Mouse (Mus musculus): ENCODE measurements at regions not wholly inside any gene's neighbourhood (a gene's known extent, or its start where the extent isn't known, plus 50 kb on each side); places are given as distances from the start of the nearest gene placed in this dataset.
"Not testable (repeated sequence)": the region's sequence is repeated elsewhere in the genome, so short reads cannot be mapped to it uniquely, and the experiment has no call there.

DNA sequence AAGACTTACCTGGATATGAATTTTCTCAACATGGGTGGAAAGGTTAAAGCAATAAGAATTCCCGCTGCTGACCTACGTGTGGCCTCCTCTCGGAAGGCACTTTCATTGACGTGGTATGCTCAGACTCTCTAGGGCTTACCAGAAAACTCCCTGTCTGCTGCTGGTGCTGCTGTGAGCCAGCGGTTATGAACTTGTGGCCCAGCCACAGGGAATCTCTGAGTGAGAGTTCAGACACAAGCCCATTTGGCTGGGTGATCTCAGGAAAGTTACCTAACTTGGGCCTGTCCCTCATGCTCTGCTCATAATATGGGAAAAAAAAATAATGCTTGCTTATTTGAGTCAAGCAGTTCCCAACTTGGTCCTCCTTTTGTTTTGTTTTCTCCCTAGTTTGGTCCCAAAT, 459.5 kb upstream of the Adamts5 start:
- no peak for DNase-seq (ENCODE audit: low spot score)

DNA sequence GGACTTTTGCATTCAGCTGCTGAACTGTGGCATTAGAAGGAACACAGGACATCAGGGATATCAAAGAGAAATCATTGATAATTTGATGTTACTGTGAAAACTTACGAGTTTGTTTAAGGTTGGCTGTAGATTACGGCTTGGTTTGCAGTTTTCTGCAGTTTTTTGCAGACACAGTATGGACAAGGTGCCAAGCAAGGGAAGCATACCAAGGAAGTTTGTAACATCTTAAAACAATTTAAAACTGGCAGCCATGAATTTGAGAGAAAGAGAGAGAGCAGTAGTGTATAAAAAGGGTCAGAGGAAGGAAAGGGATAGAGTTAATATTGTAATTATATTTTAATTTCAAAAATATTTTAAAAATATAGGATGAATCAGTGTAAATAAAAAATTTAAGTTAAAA, 453.4 kb upstream of the Adamts5 start:
- DNase-seq (ENCODE audit: low spot score): no peak

DNA sequence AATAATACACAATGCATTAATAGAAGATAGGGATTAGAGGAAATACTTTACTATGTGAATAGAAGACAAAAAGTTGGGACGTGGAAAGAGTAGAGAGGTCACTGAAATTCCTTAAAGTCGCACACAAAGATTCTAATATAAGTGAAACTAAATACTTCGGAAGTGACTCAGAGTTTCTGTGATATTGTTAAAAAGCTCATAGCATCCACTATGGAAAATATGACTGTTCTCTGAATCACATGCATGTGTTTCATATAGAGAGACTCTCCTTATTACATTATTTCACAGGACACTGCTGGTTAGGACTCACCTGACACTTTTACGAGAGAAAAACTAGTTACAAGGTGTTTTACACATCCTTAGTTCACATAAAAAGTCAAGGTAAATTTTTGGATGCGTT, 446.1 kb upstream of the Adamts5 start:
- no peak for DNase-seq (ENCODE audit: low spot score)

DNA sequence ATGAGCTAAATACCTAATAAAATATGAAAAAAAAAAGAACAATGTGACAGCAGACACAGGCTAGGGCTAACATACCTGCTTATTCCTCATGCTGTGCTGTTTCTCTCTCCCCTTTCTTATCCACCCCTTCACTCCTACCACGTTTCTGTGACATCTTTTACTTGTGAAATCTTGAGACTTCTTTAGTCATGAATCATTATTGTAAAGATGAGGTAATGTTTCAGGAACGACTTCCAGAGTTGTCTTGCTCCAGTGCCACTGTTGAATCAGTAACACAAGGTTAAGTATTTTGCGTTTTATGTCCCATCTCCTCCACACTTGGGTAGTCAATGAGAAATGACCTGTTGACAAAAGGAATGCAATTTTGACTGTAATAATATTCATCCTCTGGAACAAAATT, 445.3 kb upstream of the Adamts5 start:
- no peak for DNase-seq (ENCODE audit: low spot score)

DNA sequence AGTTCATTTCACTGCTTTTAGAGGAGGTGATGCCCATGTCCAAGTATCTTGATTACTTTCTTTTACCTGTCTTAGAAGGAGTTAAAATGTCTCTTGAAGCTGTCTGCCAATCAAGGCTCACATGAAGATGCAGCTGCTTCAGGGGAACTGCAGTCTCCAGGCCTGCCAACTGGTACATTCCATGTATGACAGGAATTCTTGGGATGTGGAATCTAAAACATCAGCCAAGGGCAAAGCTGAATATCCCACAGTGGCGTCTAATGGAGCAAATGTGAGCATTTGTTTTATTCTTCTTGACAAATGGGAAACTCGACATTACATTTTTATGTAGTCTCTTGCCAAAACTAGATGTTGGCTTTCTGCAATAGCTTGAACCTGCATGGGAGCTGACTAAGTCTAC, 438.7 kb upstream of the Adamts5 start:
- DNase-seq (ENCODE audit: low spot score): no peak

DNA sequence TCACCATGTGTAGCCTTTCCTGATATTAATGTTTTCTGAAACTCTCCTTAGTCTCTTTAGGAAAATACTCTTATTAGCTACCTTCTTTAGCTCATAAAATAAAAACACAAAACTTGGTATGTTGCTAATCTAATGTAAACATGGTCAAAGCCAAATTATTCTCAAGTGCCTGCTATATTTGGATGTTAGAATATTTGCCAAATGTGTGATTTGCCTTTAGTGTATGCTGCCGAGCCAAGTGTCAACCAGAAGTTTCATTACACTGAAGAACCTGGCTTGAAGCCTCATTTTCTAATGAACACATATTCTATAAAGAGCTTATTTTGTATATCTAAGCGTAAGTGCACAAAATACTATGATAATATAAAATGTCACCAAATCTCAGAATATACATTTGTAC, 423.8 kb upstream of the Adamts5 start:
- DNase-seq (ENCODE audit: low spot score): no peak

DNA sequence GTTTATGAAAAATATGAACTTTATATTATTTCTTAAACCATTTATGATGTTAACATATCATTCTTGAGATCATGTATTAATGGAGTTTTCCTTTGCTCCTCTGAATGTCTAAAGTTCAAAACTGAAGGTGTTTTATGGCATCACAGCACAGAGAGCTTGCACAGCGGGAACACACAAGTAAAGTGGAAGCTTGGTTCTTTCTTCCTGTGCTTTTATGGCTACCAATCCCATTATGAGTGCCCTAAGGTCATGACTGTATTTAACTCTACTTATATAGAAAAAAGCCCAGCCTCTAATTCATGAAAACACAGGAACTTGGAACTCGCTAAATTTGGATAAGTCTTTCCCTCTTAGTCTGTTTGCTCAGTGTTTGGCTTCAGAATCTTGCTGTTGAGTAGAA, 417.3 kb upstream of the Adamts5 start:
- DNase-seq (ENCODE audit: low spot score): no peak

DNA sequence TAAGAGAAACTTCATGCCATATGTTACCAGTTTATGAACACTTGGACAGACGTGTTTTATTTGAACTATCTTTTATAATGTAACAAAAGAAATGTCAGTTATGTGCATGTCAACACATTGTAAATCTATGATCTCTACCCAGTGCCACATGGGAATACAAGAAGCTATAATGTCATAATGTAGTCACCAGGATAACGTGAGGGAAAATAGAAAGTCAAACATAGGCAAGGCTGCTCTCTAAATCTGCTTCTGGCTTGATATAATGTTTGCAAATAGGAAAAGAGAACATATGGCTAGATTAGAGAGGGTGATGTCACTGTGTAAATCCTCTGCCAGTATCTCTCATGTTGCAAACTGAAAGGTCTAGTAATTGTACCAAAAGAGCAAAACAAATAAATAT, 408.1 kb upstream of the Adamts5 start:
- no peak for DNase-seq (ENCODE audit: low spot score)

DNA sequence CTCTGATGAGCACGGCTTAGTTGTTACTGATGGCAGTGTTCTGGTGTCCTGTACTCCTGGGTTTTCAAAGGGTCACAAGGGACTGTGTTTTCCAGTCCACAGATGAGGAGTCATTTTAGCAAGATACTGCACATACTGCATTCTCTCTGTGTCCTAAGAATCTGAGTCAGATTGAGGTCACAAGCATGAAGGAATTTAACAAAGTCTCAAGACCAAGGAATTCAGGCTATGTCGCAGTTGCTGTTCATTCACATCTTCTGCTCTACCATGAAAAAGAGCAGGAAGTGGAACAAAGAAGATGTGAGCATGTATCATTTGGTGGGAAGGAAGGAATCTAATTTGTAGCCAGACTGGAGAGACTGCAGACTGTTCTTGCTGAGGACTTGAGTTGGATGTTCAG, 402.2 kb upstream of the Adamts5 start:
- DNase-seq (ENCODE audit: low spot score): no peak

DNA sequence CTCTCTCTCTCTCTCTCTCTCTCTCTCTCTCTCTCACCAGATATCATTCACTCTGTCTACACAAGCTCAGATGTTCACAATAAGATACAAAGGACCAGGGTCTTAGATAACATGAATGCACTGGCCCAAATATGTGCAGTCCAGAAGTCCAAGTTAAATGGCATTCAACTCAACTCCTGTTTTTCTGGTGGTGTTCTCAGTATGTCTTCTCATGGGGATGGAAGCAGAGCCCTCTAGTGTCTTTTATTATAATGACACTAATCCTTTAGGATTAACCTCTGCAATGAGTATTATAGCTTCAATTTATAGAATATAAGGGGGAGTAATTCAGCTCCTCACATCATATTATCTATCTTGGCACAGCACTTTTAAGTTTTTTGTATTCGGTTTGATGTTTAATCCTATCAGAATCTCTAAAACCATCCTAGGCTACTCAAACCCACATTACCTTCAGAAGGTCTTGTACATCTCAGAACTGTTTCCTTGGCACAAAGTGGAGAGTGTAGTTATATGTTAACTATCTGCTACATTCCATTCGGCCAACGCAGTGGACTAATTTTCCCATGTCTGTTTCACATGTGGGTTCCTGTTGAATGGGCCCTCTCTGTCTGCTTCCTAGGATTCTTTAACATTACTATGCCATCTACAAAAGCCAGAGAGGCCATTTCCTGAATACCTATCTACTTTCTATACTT, 401.0 kb upstream of the Adamts5 start:
- DNase-seq (ENCODE audit: low spot score): peak; percentile 72

DNA sequence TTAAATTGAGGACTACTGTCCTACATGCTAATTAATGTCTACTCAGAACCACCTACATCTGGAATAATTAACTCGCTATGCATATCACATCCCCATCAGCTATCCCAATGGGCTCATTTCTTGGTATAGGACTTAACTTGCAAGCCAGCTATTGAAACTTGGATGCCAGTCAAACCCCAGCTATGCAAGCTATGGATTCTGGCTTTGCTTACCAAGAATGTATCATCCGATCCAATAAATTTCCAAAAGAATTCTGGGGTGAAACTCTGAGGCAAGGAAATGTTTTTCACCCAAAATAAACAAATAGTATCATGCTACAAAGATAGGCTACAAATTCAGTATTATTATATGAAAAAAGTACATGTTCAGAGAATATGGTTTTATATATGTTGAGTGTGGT, 392.8 kb upstream of the Adamts5 start:
- DNase-seq (ENCODE audit: low spot score): no peak

DNA sequence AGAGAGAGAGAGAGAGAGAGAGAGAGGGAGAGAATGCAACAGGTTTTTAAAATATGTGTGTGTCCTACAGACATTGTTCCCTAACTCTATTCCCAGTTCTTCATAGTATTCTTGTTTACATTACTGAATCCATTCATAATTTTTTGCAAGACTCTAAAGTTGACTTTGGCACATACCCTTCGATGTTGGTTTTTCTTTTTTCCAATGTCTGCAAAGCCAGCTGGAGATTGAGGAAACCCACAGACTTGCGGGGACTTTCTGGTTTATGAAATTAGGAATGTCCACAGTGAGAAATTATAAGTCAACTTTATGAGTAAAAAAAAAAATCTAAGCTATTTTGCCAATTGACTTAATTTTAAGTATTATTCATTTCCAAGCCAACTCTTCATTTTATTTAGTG, 379.7 kb upstream of the Adamts5 start:
- DNase-seq (ENCODE audit: low spot score): no peak

DNA sequence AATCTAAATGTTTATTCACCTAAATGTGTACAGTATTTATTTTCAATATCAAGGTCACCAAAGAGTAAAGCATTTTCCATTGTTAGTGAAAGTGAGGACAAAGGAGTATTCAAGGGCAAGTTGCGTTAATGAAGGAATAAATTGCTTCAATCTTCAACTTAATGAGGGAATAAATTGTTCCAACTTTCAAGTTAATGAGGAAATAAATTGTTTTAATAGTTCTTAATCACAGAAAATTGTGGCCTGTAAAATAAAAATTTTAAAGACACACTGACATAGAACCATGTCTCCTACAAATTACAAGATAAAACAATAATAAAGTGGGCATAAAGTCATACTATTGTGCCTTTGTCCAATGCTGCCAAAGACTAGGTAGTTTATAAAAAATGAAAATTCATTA, 375.4 kb upstream of the Adamts5 start:
- peak; percentile 72 for DNase-seq (ENCODE audit: low spot score)

DNA sequence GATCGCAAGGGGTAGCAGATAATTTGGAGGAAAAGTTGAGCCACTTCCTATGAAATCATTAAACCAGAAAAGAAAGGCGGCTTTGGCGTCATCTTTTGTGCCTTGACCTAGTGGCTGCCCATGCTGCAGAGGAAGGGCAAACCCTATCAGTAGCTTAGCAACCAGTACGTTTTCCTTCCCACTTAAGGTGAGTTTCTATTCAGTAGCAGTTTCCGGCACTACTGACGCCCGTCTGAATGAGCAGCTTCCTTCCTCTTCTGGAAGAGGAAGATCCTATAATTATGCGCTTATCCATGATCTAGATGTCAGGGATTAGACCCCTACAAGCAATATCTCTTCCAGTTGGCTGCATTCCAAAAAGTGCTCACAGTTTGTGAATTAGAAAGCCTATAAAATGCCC, 360.0 kb upstream of the Adamts5 start:
- DNase-seq (ENCODE audit: low spot score): peak; percentile 41

DNA sequence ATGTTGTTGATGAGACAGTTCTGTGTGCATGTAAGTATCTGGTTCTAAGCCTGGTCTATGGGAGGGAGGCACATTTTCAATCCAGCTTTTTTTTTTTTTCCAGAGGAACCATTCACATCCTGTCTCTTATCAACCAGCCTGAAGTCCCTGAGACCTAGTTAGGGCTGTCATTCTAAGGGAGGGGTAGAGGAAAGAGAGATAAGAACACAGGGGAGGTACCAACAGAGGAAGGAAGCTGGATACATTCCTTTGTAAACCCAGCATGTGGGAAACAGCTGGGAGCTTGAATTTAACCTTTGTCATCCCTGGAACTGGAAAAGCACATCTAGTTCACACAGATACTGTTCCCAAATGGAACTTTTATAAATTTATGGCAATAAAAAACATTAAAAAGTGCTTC, 351.0 kb upstream of the Adamts5 start:
- no peak for DNase-seq (ENCODE audit: low spot score)

DNA sequence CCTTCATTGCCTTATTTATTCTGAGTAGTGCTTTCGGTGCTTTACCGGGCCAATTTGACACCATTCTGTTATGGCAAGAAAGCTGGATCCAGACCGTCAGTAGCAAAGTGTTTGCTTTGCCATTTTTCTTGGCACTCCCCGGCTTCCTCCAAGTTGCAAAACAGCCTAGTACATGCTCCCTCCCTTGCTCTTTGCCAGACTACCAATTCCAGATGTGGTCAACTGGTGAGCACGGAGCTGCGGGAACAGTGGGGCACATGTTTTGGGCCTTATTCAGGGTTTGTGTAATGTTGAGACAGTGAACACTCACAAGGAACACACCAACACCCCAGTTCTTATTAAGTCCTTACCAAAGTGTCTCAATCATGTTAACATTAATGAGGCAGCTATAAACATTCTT, 348.4 kb upstream of the Adamts5 start:
- no peak for DNase-seq (ENCODE audit: low spot score)

DNA sequence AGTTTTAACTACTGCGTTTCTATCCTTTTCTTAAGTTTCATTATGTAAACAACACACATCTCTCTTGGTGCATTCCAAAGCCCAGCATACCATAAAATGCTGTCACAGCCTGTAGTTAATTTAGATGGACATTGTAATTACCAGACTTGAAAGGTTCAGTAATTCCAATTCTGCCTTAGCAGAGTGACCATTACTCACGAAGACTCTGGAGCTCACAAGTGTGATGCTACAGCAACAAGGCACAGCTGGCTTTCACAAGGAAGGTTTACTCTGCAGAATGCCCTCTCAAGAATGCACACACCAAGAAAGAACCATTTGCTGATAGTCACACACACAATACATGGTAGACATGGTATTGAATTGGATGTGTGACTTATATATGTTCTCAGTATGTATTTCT, 342.6 kb upstream of the Adamts5 start:
- DNase-seq (ENCODE audit: low spot score): no peak

DNA sequence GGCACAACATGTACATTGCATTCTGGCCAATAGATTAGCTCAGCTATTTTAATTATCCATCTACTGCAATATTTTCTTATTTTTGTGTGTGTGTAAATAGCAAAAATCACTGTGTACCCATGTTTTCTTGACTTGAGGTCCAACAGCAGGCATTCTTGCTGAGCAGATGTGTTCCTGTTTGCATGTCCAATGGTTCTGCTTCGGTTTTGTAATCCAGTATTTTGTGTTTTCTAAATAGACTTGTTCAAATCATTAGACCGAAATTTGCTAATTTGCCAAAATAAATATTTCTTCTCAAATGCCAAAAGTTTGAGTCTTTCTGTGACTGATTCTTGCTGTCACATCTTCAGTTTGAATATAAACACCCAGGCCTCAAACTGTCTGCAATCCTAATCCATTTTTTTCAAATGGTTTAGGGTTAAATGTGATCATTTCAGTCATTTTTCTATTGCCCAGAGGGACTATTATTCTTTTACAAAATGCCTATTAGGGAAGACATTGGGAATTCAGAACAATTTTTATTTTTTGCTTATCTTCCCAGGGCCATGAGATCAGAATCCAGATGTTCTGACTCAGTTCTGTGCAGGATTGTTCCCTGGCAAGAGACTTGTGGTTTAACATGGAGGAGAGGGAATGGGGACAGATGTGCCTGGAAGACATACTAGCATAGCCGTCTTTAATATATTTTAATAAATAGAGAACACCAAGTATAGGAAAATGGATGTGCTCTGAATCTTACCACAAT, 341.3 kb upstream of the Adamts5 start:
- DNase-seq (ENCODE audit: low spot score): no peak

DNA sequence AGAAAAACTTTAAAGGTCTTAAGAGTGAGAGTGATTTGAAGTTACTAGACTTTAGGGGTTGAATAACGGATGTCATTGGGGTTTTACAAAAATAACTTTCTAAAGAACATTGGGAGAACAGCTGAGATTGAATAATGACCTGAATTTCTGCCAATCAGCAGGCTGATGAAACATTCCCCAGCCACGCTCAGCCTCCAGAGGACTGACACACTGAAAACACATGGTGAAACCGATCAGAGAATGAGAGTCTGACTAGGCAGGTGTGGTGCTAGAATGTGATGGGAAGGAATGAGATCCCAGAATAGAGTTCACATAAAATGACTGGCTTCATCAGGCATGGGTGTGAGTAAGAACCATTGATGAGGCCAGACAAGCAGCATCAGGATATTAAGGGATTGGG, 321.4 kb upstream of the Adamts5 start:
- DNase-seq (ENCODE audit: low spot score): no peak

DNA sequence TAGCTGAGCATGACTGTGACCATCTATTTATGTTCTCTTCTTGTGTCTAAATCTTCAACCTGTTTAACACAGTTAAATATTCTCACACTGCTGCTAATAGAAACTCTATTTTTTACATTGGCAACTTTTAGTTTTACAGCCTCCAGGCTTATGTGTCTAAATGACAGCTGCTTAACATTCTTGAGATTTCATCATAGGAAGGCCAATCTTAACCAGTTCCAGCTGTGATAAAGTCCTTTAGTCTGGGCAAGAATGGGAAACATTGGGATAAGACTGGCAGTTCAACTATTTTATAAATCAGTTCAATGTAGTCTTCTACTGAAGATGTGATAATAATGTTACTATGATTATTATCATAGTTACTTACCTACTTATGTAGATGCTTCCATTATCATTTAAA, 308.9 kb upstream of the Adamts5 start:
- no peak for DNase-seq (ENCODE audit: low spot score)

DNA sequence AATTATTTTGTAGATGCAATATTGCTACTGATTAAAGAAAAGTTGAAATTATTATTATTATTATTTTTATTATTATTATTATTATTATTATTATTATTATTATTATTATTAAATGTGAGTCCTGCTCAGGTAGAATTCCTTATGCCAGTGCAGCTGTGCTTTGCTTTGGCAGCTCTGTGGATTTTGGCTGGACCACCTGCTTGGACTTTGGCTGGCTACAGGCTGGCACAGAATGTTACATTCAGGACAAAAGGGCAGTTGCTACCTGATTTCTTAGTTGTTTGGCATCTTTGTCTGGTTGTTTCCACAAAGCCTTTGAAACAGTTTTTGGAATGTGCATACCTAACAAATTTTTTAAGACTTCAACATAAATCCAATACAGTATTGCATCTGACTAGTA, 307.7 kb upstream of the Adamts5 start:
- no peak for DNase-seq (ENCODE audit: low spot score)

DNA sequence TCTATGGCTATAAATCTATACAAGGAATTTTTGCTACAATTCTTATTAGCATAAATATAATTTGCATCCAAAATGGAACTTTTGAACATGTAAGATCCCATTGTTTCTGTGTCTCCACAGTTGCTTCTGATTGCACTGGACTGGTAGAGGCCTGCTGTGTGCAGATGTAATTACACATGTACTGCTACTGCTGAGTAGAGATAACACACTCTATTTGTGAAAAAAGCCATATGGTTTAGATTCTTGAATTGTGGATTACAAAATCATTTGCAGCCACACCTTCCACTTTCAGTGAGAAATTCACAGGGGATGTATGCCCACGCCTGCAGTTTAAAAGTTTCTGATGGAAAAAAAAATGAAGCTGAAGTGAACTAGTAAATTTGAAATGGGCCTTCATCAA, 288.2 kb upstream of the Adamts5 start:
- no peak for DNase-seq (ENCODE audit: low spot score)

DNA sequence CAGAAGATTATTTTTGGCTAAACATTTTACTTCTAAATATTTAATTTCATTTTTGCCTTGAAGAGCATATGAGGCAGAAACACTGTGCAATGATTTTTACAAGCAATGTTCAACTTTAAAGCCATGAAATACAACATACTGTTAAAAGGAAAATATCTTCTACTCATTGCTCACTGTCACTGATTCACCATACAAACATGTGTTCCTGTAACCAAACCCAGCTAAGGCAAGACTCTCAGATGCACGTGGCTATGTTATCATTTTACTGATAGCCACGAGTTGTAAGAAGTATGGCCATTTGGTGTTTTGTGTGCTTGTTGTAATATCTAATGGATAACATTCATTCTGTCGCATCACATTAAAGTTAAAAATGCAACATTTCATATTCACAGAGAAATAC, 287.3 kb upstream of the Adamts5 start:
- no peak for DNase-seq (ENCODE audit: low spot score)

DNA sequence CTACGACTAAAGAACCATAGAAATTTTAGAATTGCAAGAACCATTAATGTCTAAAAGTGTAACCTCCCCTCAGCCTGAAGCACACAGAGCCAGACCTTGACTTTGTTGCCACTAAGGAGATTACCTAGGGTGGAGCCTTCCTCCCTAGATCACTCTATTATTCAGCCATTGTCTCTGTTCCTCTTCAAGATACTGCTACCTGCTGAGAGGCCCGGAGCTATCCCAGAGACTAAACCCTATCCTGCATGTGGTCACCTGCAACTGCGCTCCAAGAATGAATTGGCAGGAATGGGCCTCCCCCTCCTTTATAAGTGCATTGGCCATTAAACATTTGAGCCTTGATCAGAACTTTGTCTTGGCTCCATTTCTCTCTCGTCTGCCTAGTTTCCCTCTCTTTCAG, 286.0 kb upstream of the Adamts5 start:
- not testable (repeated sequence) for DNase-seq (ENCODE audit: low spot score)

Measured in retina, embryonic 14.5 days (tissue).